Mouse (Mus musculus) heart, postnatal 0 days (tissue): ENCODE results near the gene Ggn.

Experiments
- CTCF ChIP-seq: IDR thresholded peaks from 2 replicates; pipeline ENCODE4 v1.5.1; 2016; ENCODE audit warnings: antibody characterized with exemption, control low read depth, low read depth
- EP300 ChIP-seq: IDR thresholded peaks from 2 replicates; pipeline ENCODE4 v1.6.1; 2016; ENCODE audit warnings: antibody characterized with exemption, low read depth

DNA sequence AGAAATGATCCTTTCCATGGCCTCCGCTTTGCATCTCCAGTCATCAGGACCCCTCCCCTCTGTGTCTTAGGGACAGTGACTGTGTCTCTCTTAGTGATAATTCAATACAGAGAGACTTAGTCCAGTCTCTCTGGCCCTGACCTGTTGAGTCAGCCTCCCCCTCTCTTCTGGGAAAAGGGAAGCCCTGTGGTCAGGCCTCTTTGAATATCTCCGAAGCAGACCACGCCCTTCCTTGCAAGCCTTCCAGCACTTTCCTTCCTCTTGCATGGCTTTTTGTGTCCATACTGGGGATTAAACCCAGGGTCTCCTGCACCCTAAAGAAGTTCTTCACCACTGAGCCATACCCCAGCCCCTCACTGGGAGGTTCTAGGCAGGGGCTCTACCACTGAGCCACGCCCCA, 26.0 kb upstream of the Ggn start:
- TF ChIP-seq CTCF (no peak), EP300 (no peak)
